Mouse (Mus musculus) gastrocnemius, adult 18-20 months (tissue): ENCODE data around the gene Coro1c. TPM values are rescaled to one million over a fixed set of nuclear protein-coding genes. Genes with fewer than 3 reads are reported as not detected.

Experiments
- DNase-seq: peaks from one replicate; pipeline ENCODE4 v3.0.0; 2021; ENCODE audit warnings: low spot score
- total RNA-seq, 2 experiments: library from RNA; stranded (reverse); gene quantifications; 2 replicates each; pipeline ENCODE4 v1.2.3; 2021

Gene Coro1c
- total RNA-seq, 2 experiments from 2014 or later, result 8.9 to 12.7 TPM

GRCm38 (mm10) chr5:113929950-113930647 lies 21.5 kb upstream of the Coro1c start:
- peak; percentile 47 for DNase-seq

GRCm38 (mm10) chr5:113929526-113929925 lies 21.0 kb upstream of the Coro1c start:
- no peak for DNase-seq

GRCm38 (mm10) chr5:113924608-113925007 lies 16.1 kb upstream of the Coro1c start:
- no peak for DNase-seq

- DNase-seq, result no peak
These were observed 13.0 kb upstream of the Coro1c start for GRCm38 (mm10) chr5:113921310-113922166.

- no peak for DNase-seq
These were observed 10.5 kb upstream of the Coro1c start for GRCm38 (mm10) chr5:113919060-113919459.

GRCm38 (mm10) chr5:113918654-113919053 lies 10.1 kb upstream of the Coro1c start:
- peak; percentile 64 for DNase-seq

- DNase-seq, result no peak
These were observed 2.1 kb upstream of the Coro1c start for GRCm38 (mm10) chr5:113910705-113911104.

GRCm38 (mm10) chr5:113910065-113910701 lies 1.6 kb upstream of the Coro1c start:
- DNase-seq, result no peak

GRCm38 (mm10) chr5:113907786-113908567 lies 581 bp downstream of the Coro1c start:
- DNase-seq, result peak; percentile 58

- no peak for DNase-seq
These were observed 1.4 kb downstream of the Coro1c start for GRCm38 (mm10) chr5:113906958-113907735.

- DNase-seq, result no peak
These were observed 3.6 kb downstream of the Coro1c start for GRCm38 (mm10) chr5:113904987-113905386.

- DNase-seq, result no peak
These were observed 5.6 kb downstream of the Coro1c start for GRCm38 (mm10) chr5:113902983-113903382.

- DNase-seq, result no peak
These were observed 6.5 kb downstream of the Coro1c start for GRCm38 (mm10) chr5:113902017-113902416.

GRCm38 (mm10) chr5:113901074-113901571 lies 7.4 kb downstream of the Coro1c start:
- no peak for DNase-seq

- DNase-seq, result no peak
These were observed 9.0 kb downstream of the Coro1c start for GRCm38 (mm10) chr5:113899543-113899942.

- DNase-seq, result no peak
These were observed 16.6 kb downstream of the Coro1c start for GRCm38 (mm10) chr5:113892005-113892404.

- no peak for DNase-seq
These were observed 17.7 kb downstream of the Coro1c start for GRCm38 (mm10) chr5:113890874-113891273.

- DNase-seq, result no peak
These were observed 18.6 kb downstream of the Coro1c start for GRCm38 (mm10) chr5:113889912-113890311.

GRCm38 (mm10) chr5:113889181-113889906 lies 19.2 kb downstream of the Coro1c start:
- DNase-seq, result no peak
